Mouse (Mus musculus): ENCODE measurements around the gene Suz12. TPM values are rescaled to one million over a fixed set of nuclear protein-coding genes. Genes with fewer than 3 reads are reported as not detected.
"Not testable (repeated sequence)": the region's sequence is repeated elsewhere in the genome, so short reads cannot be mapped to it uniquely, and the experiment has no call there.

The Suz12 gene
- polyA plus RNA-seq, 1 experiment: 3.0 TPM

GRCm38 (mm10) chr11:79967752-79968151 lies 25.2 kb upstream of the Suz12 start:
- Histone ChIP-seq H3K36me3 (replicated peaks; ENCODE audit: low read length) (no peaks in the 10 kb centered on the region), H3K4me3 (replicated peaks) (no peak overlapping the region), H3K4me1 (peaks cover 11% of the 10 kb centered on the region), H3K27me3 (replicated peaks) (peaks cover 6% of the 10 kb centered on the region), H3K9me3 (no peaks in the 10 kb centered on the region)
- TF ChIP-seq FLI1 (IDR thresholded peaks at IDR 0.05; ENCODE audit: low read length) (no peak), GATA1 (IDR thresholded peaks at IDR 0.05; ENCODE audit: borderline replicate concordance, low read length) (no peak)

DNA sequence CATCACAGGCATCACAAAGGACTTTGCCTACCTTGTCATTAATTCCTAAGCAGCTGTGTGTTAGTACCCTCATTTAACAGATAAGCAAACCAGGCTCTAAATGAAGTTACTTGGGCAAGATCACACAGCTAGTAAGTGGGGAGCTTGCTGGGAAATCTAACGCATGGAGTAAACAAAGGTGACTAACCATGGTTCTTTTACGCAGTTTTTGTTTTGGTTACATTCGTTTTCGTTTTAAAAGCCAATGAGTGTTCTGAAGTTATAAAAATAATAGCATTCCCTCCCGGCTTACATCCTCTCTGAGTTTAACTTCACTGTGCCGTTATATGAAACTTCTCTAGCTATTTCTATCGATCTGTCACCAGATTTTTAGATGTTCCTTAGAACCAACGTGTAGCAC lies 19.8 kb upstream of the Suz12 start:
- peak overlapping the region; percentile 92 for H3K4me3 ChIP-seq (replicated peaks)
- H3K36me3 ChIP-seq (replicated peaks; ENCODE audit: low read length): no peaks in the 10 kb centered on the region
- H3K4me1 ChIP-seq: peaks cover 20% of the 10 kb centered on the region
- no peak for TF ChIP-seq FLI1 (IDR thresholded peaks at IDR 0.05; ENCODE audit: low read length)
- no peak for TF ChIP-seq GATA1 (IDR thresholded peaks at IDR 0.05; ENCODE audit: borderline replicate concordance, low read length)
- H3K27me3 ChIP-seq (replicated peaks): peaks cover 15% of the 10 kb centered on the region
- H3K9me3 ChIP-seq: no peaks in the 10 kb centered on the region

DNA sequence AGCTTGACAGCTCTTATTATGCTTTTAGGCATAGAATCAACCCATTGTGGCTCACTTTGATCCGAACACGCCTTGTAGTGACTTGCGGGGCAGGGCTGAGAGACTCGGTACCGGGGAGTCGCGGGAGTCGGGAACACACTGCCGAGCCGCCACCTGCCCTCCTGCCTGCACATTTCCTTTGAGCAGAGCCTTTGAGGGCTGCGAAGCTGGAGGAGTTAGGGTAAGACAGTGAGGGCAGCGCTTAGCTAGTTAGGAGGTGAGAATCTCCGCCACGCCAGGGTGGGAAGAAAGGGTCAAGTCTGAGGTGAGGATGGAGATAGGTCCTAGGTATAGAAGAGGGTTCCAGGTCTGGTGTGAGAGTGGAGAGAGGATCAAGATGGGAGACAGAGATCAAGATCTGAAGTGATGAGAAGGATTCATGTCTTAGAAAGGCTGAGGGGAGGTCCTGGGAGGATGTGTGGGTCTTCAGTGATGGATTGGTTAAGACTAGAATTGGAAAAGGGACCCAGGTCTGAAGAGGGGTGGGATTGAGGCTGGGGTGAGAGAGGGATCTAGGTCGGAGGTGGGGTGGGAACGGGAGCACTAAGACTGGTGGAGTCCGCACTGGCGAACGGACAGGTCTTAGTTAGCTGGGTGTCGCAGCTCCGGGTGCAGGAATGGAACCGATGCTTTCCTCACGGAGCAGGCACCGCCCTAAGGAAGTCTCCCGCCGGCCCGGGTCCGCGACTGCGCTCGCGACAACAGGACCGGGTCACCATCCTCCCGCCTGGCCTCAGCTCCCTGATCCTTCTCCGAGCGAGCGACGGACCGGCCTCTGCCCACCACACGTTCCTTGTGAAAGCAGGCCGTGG lies 19.1 kb upstream of the Suz12 start:
- no peaks in the 10 kb centered on the region for H3K9me3 ChIP-seq
- H3K36me3 ChIP-seq (replicated peaks; ENCODE audit: low read length): no peaks in the 10 kb centered on the region
- peak overlapping the region; percentile 92 for H3K4me3 ChIP-seq (replicated peaks)
- peaks cover 15% of the 10 kb centered on the region for H3K27me3 ChIP-seq (replicated peaks)
- TF ChIP-seq FLI1 (IDR thresholded peaks at IDR 0.05; ENCODE audit: low read length): no peak
- no peak for TF ChIP-seq GATA1 (IDR thresholded peaks at IDR 0.05; ENCODE audit: borderline replicate concordance, low read length)
- peaks cover 20% of the 10 kb centered on the region for H3K4me1 ChIP-seq

GRCm38 (mm10) chr11:79975377-79975776 lies 17.5 kb upstream of the Suz12 start:
- Histone ChIP-seq H3K27me3 (replicated peaks) (peaks cover 15% of the 10 kb centered on the region), H3K9me3 (no peaks in the 10 kb centered on the region), H3K4me1 (peaks cover 20% of the 10 kb centered on the region), H3K36me3 (replicated peaks; ENCODE audit: low read length) (no peaks in the 10 kb centered on the region), H3K4me3 (replicated peaks) (no peak overlapping the region)
- TF ChIP-seq GATA1 (IDR thresholded peaks at IDR 0.05; ENCODE audit: borderline replicate concordance, low read length) (no peak), FLI1 (IDR thresholded peaks at IDR 0.05; ENCODE audit: low read length) (no peak)

GRCm38 (mm10) chr11:79976222-79976621 lies 16.7 kb upstream of the Suz12 start:
- Histone ChIP-seq H3K27me3 (replicated peaks) (peaks cover 15% of the 10 kb centered on the region), H3K4me1 (peaks cover 20% of the 10 kb centered on the region), H3K9me3 (no peaks in the 10 kb centered on the region), H3K36me3 (replicated peaks; ENCODE audit: low read length) (no peaks in the 10 kb centered on the region), H3K4me3 (replicated peaks) (no peak overlapping the region)
- no peak for TF ChIP-seq GATA1 (IDR thresholded peaks at IDR 0.05; ENCODE audit: borderline replicate concordance, low read length)
- no peak for TF ChIP-seq FLI1 (IDR thresholded peaks at IDR 0.05; ENCODE audit: low read length)

GRCm38 (mm10) chr11:79976645-79977044 lies 16.3 kb upstream of the Suz12 start:
- H3K36me3 ChIP-seq (replicated peaks; ENCODE audit: low read length); H3K9me3 ChIP-seq; H3K4me3 ChIP-seq (replicated peaks): not testable (repeated sequence)
- H3K27me3 ChIP-seq (replicated peaks): peaks cover 15% of the 10 kb centered on the region
- peaks cover 20% of the 10 kb centered on the region for H3K4me1 ChIP-seq

- not testable (repeated sequence) for H3K4me3 ChIP-seq (replicated peaks); H3K9me3 ChIP-seq; H3K36me3 ChIP-seq (replicated peaks; ENCODE audit: low read length)
- peaks cover 22% of the 10 kb centered on the region for H3K4me1 ChIP-seq
- H3K27me3 ChIP-seq (replicated peaks): peaks cover 15% of the 10 kb centered on the region
Measured at GRCm38 (mm10) chr11:79977061-79977460, 15.8 kb upstream of the Suz12 start.

- not testable (repeated sequence) for H3K36me3 ChIP-seq (replicated peaks; ENCODE audit: low read length); H3K4me3 ChIP-seq (replicated peaks); H3K9me3 ChIP-seq
- H3K4me1 ChIP-seq: peaks cover 23% of the 10 kb centered on the region
- peaks cover 15% of the 10 kb centered on the region for H3K27me3 ChIP-seq (replicated peaks)
Measured at GRCm38 (mm10) chr11:79977747-79978146, 15.2 kb upstream of the Suz12 start.

DNA sequence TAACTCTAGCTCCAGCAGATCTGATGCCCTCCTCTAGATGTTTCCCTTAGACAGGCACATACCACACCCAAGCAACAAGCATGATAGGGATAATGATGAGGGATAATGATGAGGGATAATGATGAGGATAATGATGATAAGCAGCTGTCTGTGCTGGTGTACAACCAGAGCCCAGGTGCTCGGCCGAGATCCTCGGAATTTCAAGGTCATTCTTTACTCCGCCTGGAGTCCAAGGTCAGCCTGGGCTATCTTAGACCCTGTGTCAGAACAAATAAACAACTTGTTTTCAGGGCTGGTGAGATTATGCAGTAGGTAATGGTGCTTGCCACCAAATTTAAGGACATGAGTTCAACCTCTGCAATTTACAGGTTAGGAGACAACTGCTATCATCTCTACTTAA lies 6.0 kb upstream of the Suz12 start:
- Histone ChIP-seq H3K9me3 (no peaks in the 10 kb centered on the region), H3K36me3 (replicated peaks; ENCODE audit: low read length) (no peaks in the 10 kb centered on the region), H3K27me3 (replicated peaks) (peaks cover 9% of the 10 kb centered on the region), H3K4me3 (replicated peaks) (no peak overlapping the region), H3K4me1 (peaks cover 15% of the 10 kb centered on the region; the same call in 1 of the 2 replicates)
- no peak for TF ChIP-seq FLI1 (IDR thresholded peaks at IDR 0.05; ENCODE audit: low read length)
- TF ChIP-seq GATA1 (IDR thresholded peaks at IDR 0.05; ENCODE audit: borderline replicate concordance, low read length): no peak

DNA sequence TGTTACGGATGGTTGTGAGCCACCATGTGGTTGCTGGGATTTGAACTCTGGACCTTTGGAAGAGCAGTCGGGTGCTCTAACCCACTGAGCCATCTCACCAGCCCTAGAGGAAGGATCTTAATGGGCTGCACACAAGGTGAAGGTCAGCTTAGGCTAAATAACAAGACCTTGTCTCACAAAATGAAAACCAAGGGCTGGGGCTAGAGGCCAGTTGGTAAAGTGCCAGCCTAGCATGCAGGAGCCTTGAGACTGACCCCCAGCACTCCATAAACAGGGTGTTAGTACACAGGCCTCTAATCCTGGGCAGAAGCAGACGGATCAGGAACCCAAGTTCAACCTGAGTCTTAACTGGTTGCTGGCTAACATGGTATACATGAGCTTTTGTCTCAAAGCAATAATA lies 5.0 kb upstream of the Suz12 start:
- Histone ChIP-seq H3K27me3 (replicated peaks) (peaks cover 8% of the 10 kb centered on the region), H3K9me3 (no peaks in the 10 kb centered on the region), H3K4me1 (peaks cover 13% of the 10 kb centered on the region; the same call in 1 of the 2 replicates), H3K4me3 (replicated peaks) (no peak overlapping the region), H3K36me3 (replicated peaks; ENCODE audit: low read length) (no peaks in the 10 kb centered on the region)
- no peak for TF ChIP-seq GATA1 (IDR thresholded peaks at IDR 0.05; ENCODE audit: borderline replicate concordance, low read length)
- no peak for TF ChIP-seq FLI1 (IDR thresholded peaks at IDR 0.05; ENCODE audit: low read length)

GRCm38 (mm10) chr11:79990120-79990519 lies 2.8 kb upstream of the Suz12 start:
- TF ChIP-seq FLI1 (IDR thresholded peaks at IDR 0.05; ENCODE audit: low read length): no peak
- no peak for TF ChIP-seq GATA1 (IDR thresholded peaks at IDR 0.05; ENCODE audit: borderline replicate concordance, low read length)
- Histone ChIP-seq H3K4me1 (peaks cover 9% of the 10 kb centered on the region; the same call in 1 of the 2 replicates), H3K4me3 (replicated peaks) (no peak overlapping the region), H3K36me3 (replicated peaks; ENCODE audit: low read length) (no peaks in the 10 kb centered on the region), H3K9me3 (no peaks in the 10 kb centered on the region), H3K27me3 (replicated peaks) (peaks cover 5% of the 10 kb centered on the region)

Measured in megakaryocyte, embryonic 14.5 days (primary cell).